Mouse (Mus musculus) naive thymus-derived CD4-positive, alpha-beta T cell, adult 2 months (primary cell): ENCODE measurements around the gene Ei24.

Experiments used
- DNase-seq: peaks from one replicate; pipeline ENCODE4 v3.0.0-alpha.2; 2011; ENCODE audit warnings: low read depth

Gene Ei24

DNA sequence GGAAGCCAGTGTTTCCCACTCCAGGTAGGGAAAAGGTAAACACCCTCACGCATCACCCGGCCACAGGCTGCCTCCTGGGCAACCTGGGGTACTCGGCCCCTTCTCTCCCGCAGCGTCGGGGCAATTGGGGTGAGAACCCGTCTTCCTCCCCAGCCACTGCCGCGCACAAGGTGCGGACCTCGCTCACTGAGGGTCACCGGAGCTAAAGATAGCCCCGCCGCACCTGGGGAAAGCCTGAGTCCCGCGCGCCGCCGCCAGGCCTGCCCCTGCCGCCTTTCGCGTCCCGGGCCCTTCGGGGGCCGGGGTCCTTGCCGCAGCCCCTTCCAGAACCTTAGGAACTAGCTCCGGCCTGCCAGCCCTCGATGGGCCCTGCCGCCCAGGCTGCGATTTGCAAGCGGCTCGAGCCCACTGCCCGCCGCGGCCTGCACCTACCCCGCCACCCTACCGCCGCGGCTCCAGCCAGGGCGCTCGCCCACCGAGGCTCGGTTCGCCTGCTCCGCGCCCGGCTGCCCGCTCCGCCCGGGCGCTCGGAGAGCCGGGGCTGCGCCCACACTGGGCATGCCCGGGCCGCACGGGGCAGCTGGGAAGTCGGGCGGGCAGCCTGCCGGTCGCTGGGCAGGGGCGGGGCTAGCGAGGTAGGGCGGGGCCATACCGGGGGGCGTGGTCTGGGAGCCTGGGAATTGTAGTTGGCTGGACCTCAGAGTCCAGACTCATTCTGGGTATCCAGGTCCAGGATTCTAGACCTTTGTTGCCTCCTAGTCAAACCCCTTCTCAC, at the start of gene Ei24:
Ei24 (minus strand) TSS at position 613 of the 775 bp plus-strand sequence.
- DNase-seq, result peak; percentile 58

DNA sequence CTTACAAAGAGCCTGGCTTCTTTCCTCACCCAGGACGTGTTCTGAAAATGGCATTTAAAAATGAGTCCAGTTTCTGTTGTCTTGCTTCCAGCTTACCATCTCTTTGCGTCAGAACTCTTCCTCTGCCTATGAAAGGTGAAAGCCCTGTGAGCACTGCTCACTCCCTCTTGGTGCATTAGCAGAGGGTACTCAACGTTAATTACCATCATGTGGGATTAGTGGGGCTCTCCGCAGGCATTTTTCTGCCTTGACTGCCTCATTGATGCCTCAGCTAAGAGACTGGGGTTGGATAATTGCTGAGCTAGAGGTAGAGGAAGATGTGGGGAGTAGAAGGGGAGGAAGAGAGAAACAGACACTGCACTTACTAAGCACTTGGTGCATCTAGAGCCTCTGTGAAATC, 49.2 kb upstream of the Ei24 start:
- no peak for DNase-seq

DNA sequence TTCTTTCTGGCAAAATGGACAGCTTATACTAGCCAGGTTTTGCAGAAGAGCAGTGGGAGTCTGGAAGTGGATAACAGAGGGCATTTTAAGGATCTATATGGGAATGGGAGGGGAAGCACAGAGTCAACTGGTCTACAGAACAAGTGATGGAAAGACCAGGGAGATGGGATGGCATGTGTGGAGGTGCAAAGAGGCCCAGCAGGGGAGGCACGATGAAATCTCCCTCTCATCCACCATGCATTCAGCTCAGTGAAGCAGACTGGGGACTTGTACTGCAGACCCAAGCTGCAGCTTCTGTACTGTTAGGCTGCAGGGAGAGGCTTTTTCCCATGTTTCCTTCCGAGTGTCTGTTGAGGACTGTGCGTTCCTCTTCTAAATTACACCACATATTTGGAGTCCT, 36.7 kb upstream of the Ei24 start:
- DNase-seq, result no peak

GRCm38 (mm10) chr9:36833043-36833881, 36.1 kb upstream of the Ei24 start:
- DNase-seq, result no peak

DNA sequence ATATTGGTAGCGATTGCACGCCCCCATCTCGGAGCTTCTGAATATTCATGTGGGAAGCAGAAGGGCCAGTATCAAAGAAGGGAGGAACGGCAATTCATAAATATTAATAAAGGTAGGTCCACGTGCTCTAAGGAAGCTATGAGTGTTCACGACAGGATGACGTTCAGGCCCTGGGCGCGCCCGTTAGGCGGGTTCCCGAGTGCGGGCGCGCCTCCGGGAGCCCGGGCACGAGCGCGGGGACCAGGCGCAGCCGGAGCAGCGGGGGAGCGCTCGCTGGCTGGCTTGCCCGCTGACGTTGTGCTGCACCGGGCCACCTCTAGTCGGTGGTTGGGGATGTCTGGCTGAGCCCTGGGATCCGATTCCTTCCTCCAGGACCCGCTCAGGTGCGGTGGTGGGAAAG, 35.3 kb upstream of the Ei24 start:
- no peak for DNase-seq

DNA sequence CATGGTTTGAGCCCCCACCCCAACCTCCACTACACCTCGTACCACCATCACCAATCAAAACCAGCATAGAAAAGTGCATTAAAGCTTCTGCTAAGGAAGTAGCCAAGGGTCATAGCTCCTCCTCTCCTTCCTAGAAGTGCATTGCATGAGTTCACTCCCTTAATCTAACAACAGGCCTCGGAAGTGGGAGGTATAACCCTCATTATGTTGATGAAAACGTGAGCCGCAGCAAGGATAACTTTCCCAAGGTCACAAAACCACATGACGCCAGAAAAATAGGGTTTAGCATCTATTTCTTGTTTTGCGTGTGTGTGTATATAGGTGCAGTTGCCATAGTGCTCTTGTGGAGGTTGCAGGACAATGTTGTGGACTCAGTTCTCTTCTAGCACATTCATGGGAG, 34.2 kb upstream of the Ei24 start:
- DNase-seq, result no peak

- DNase-seq, result no peak
Observed at GRCm38 (mm10) chr9:36826612-36827363, 29.6 kb upstream of the Ei24 start.

- no peak for DNase-seq
Observed at GRCm38 (mm10) chr9:36822024-36822423, 24.8 kb upstream of the Ei24 start.

DNA sequence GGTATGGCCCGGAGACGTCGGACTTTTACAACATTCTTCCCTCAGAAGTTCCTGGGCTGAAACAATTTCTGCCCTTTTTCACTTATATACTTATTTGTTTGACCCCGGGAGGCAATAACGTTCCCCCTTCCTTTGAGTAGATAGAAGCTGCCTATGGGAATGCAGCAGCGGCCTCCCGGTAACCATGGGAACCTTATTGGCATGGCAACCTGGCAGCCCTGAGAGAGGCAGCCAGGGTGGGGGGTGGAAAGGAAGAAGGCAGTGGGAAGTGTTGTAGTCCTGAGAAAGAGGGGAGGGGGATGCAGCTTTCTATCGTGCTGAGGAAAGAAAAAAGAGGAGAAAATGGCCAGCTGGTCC, 24.4 kb upstream of the Ei24 start, which contains the start of gene Fez1:
Fez1 (plus strand) TSS at position 221 of the 357 bp plus-strand sequence.
- DNase-seq, result no peak

- no peak for DNase-seq
Observed at GRCm38 (mm10) chr9:36820969-36821643, 23.9 kb upstream of the Ei24 start.

DNA sequence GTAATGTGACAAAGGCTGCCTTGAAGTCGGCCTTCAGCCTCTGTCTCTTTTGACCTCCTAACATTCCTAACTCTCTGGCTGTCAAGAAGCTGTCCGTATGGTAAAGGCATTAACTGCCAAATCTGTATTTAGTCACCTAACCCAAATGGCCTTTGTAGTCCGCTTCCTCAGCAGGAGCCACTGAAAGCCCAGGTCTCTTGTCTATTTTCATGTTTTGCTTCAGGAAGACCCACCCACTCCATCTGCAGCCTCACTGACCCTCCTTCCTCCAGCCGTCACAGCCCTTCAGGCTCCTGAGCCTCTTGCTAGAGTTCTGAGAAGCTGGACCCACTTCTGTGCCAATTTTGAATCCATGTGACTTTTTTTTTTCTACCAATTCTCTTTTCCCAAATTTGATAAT, 21.7 kb upstream of the Ei24 start:
- no peak for DNase-seq

- DNase-seq, result no peak
Observed at GRCm38 (mm10) chr9:36814486-36814885, 17.3 kb upstream of the Ei24 start.

GRCm38 (mm10) chr9:36808126-36808785, 11.1 kb upstream of the Ei24 start:
- DNase-seq, result no peak

DNA sequence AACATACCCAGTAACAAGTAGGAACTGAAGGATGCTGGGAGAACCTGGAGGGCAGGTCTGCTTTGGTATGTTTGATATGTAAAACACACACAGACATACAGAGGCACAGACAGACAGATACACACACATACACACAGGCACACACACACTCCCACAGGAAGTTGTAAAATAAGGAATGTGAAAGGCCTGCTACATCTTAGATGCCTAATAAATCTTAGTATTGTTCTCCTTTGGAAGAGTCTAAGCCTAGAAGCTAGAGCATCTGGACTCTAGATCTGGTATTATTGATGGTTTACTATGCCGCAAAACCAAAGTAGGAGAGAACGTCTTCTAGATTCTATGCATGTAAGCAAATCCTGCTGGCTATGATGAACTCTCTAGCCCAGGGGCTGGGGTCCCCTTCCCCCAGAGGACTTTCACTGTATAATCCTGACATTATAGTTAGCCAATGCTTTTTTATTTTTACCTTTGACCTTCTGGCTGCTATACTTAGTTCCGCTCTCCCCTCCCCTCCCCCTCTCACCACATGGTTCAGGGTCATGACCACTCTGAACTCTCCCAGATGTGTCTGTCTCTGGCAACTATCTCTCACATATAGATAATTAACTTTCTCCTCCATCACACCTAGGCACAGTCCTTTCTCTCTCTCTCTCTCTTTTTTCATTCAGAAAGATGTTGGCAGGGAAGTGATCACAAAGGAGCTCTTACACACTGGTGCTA, 8.2 kb upstream of the Ei24 start:
- DNase-seq, result no peak

DNA sequence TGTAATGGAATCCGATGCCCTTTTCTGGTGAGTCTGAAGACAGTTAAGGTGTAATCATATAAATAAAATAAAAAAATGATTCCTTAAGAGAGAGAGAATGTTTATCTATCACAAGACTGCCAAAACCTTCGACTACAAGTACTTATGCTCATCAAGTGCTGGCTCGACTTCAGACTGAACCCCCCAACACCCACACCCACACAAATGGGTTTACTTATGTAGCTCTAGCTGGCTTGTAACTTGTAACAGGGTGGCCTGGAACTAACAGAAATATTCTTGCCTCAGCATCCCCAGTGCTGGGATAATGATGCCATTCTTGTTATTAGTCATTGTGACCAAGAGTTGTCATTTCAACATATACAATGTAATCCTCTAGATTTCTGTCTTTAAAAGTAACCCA, 6.7 kb upstream of the Ei24 start:
- no peak for DNase-seq

GRCm38 (mm10) chr9:36803386-36803785, 6.2 kb upstream of the Ei24 start:
- no peak for DNase-seq

DNA sequence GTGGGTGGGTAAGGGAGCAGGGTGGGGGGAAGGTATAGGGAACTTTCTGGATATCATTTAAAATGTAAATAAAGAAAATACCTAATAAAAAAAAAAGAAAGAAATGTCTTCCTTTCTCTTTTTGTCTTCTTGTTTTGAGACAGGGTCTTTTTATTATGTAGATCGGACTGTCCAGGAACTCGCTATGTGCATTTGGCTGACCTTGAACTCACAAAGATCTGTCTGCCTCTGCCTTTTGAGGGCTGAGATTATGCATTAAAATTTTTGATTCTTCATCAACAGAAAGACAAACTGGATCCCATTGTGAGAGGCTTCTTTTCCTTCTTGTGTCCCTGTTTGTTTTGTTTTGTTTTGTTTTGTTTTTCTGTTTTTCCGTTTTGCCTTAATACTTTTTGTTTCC, 5.8 kb upstream of the Ei24 start:
- DNase-seq, result no peak

DNA sequence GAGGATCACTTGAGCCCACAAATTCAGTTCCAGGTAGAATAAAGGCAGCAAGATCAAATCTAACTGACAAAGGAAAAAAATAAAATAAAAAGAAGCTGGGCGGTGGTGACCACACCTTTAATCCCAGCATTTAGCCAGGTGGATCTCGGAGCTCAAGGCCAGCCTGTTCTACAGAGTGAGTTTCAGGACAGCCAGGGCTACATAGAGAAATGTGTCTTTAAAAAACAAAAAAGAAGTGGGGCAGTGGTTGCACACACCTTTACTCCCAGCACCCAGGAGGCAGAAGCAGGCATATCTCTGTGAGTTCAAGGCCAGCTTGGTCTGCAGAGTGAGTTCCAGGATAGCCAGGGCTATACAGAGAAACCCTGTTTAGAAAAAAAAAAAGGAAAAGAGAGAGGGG, 4.8 kb upstream of the Ei24 start:
- DNase-seq, result no peak

DNA sequence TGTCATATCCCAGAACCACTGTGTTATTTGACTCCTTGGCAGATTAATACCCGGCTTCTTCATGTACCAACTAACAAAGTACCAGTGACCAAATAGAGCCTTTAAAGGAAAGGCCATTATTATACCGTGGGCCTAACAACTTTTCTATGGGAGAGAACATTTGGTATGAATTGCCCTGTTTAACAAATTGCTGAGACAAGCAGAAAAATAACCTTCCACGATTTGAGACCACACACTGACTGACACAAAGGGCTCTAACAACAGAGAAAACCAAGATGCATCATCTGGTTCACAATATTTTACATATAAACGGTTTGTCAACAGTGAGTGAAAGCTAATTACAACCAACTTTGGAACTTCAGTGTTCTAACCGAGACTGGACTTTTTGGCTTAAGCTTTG, 969 bp downstream of the Ei24 start:
- no peak for DNase-seq

GRCm38 (mm10) chr9:36795556-36795955, 1.6 kb downstream of the Ei24 start:
- no peak for DNase-seq

- DNase-seq, result no peak
Observed at GRCm38 (mm10) chr9:36794487-36794886, 2.7 kb downstream of the Ei24 start.
